ENCODE assay signal across 8 mouse cellular contexts in the genomic region with DNA sequence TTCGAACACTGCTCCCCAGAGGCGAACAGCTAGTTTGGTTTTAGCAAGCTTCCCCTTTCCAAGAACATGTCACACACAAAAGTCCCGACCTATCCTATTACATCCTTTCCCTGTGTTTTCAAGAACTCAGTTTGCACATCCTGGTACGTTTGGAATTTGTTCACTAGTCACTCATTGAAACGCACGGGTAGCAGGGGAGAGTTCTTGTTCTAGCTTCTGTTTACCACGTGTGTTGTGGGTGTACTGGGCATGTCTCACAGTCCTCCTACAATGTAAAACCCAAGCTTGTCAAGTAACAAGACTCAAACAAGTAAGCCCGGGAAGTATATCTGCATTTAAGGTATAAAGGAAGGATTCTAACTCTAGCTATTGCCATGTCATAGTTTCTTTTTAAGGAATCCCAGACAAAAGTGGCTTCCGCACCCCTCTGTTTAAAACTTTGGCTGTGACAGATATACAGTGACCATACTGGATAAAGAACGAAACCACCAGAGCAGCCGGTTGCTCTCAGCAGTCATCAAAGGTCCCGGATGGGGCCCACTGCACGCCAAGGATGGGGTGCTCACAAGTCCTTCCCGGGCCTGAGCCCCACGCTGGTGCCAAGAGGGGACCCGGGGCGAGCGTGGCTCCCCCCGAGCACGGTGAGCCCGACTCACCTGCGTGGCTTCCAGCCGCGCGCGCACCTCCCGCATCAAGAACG. TPM values are rescaled to one million over a fixed set of nuclear protein-coding genes. Genes with fewer than 3 reads are reported as not detected.
DNase-seq lines count a peak whose midpoint lies in the region; ATAC-seq and TF ChIP-seq lines count a peak whose summit lies in the region.

No protein-coding gene starts in this region.

- no peak for TF ChIP-seq CTCF in brain, embryonic 14.5 days (IDR thresholded peaks at IDR 0.05; ENCODE audit: borderline replicate concordance, extremely low read depth, insufficient read depth, insufficient read length)
- TF ChIP-seq CTCF in hindbrain, postnatal 0 days (IDR thresholded peaks at IDR 0.05; ENCODE audit: low read depth) = no peak

- H3K9ac ChIP-seq in forebrain, embryonic 11.5 days (ENCODE audit: low read length) = peak overlapping the region; percentile 95
- peak overlapping the region; percentile 82 for H3K9ac ChIP-seq in hindbrain, postnatal 0 days (replicated peaks; ENCODE audit: low read length)
- H3K9ac ChIP-seq in limb, embryonic 12.5 days (replicated peaks) = peak overlapping the region; percentile 90
- peak overlapping the region; percentile 95 for H3K9ac ChIP-seq in midbrain, embryonic 16.5 days (ENCODE audit: low read depth, low read length)

- WGBS in forebrain, embryonic 11.5 days = 19% methylated on average over 28 of the region's 28 CpGs
- 15% methylated on average over 28 of the region's 28 CpGs for WGBS in hindbrain, postnatal 0 days
- WGBS in limb, embryonic 12.5 days = 16% methylated on average over 28 of the region's 28 CpGs
- WGBS in midbrain, embryonic 16.5 days = 15% methylated on average over 28 of the region's 28 CpGs

- no peak for TF ChIP-seq POLR2A in brain, embryonic 14.5 days (IDR thresholded peaks at IDR 0.05; ENCODE audit: borderline replicate concordance, extremely low read depth, insufficient read depth, insufficient read length, poor library complexity, severe bottlenecking)

- no peaks in the 10 kb centered on the region for H3K27me3 ChIP-seq in forebrain, embryonic 11.5 days (ENCODE audit: control insufficient read depth, insufficient read depth, low read length)
- H3K27me3 ChIP-seq in hindbrain, postnatal 0 days (ENCODE audit: insufficient read depth, low read length) = no peaks in the 10 kb centered on the region
- H3K27me3 ChIP-seq in limb, embryonic 12.5 days = no peaks in the 10 kb centered on the region
- no peaks in the 10 kb centered on the region for H3K27me3 ChIP-seq in midbrain, embryonic 16.5 days (ENCODE audit: control insufficient read depth, insufficient read depth, low read depth, low read length)

- no peaks in the 10 kb centered on the region for H3K4me1 ChIP-seq in forebrain, embryonic 11.5 days (replicated peaks; ENCODE audit: control insufficient read depth, insufficient read depth, low read length)
- no peaks in the 10 kb centered on the region; the same call in 1 of the 2 replicates for H3K4me1 ChIP-seq in hindbrain, postnatal 0 days (ENCODE audit: insufficient read depth, low read length)
- peaks cover 6% of the 10 kb centered on the region; the same call in 1 of the 2 replicates for H3K4me1 ChIP-seq in limb, embryonic 12.5 days (replicated peaks)
- no peaks in the 10 kb centered on the region; the same call in 1 of the 2 replicates for H3K4me1 ChIP-seq in midbrain, embryonic 16.5 days (ENCODE audit: control insufficient read depth, insufficient read depth, low read length)

- peak; percentile 40 to 42 for DNase-seq in right cerebral cortex, adult 2 months (ENCODE audit: low spot score in 2 of 2)
- no peak for DNase-seq in right cerebral cortex, postnatal 14 days
- peak; percentile 54 for DNase-seq in brain, embryonic 14.5 days (ENCODE audit: low read depth)
- no peak for DNase-seq in forebrain, embryonic 11.5 days (ENCODE audit: low spot score)
- no peak for DNase-seq in hindbrain, postnatal 0 days (ENCODE audit: low spot score)
- no peak for DNase-seq in ovary, adult 18-20 months (ENCODE audit: low spot score)

- H3K27ac ChIP-seq in forebrain, embryonic 11.5 days (ENCODE audit: low read depth, low read length) = peak overlapping the region; percentile 25; the same call in 1 of the 2 replicates
- H3K27ac ChIP-seq in hindbrain, postnatal 0 days = peak overlapping the region; percentile 81
- H3K27ac ChIP-seq in limb, embryonic 12.5 days = peak overlapping the region; percentile 66
- peak overlapping the region; percentile 80 for H3K27ac ChIP-seq in midbrain, embryonic 16.5 days (ENCODE audit: low read length)

- H3K4me3 ChIP-seq in forebrain, embryonic 11.5 days (ENCODE audit: low read depth, low read length) = peak overlapping the region; percentile 81
- H3K4me3 ChIP-seq in hindbrain, postnatal 0 days (ENCODE audit: low read length) = peak overlapping the region; percentile 84
- H3K4me3 ChIP-seq in limb, embryonic 12.5 days (replicated peaks) = peak overlapping the region; percentile 83
- peak overlapping the region; percentile 94 for H3K4me3 ChIP-seq in midbrain, embryonic 16.5 days (ENCODE audit: low read depth, low read length)

- ATAC-seq in forebrain, embryonic 11.5 days (replicated peaks; ENCODE audit: low FRiP score) = peak; percentile 90
- peak; percentile 90 for ATAC-seq in hindbrain, postnatal 0 days
- ATAC-seq in limb, embryonic 12.5 days (ENCODE audit: insufficient number of reproducible peaks, insufficient read depth, low FRiP score, low TSS enrichment, low read depth) = peak; percentile 84
- peak; percentile 85 for ATAC-seq in midbrain, embryonic 16.5 days

- no peaks in the 10 kb centered on the region for H3K9me3 ChIP-seq in forebrain, embryonic 11.5 days (ENCODE audit: control insufficient read depth, low read length)
- H3K9me3 ChIP-seq in hindbrain, postnatal 0 days (ENCODE audit: low read length) = no peaks in the 10 kb centered on the region
- no peaks in the 10 kb centered on the region for H3K9me3 ChIP-seq in limb, embryonic 12.5 days
- H3K9me3 ChIP-seq in midbrain, embryonic 16.5 days (replicated peaks; ENCODE audit: control insufficient read depth, low read length, poor library complexity, severe bottlenecking) = no peaks in the 10 kb centered on the region

- H3K36me3 ChIP-seq in forebrain, embryonic 11.5 days (ENCODE audit: control insufficient read depth, insufficient read depth, low read length) = no peaks in the 10 kb centered on the region
- no peaks in the 10 kb centered on the region for H3K36me3 ChIP-seq in hindbrain, postnatal 0 days (ENCODE audit: insufficient read depth, low read length)
- peaks cover 24% of the 10 kb centered on the region for H3K36me3 ChIP-seq in limb, embryonic 12.5 days
- H3K36me3 ChIP-seq in midbrain, embryonic 16.5 days (ENCODE audit: control insufficient read depth, insufficient read depth, low read length) = no peaks in the 10 kb centered on the region

- peak overlapping the region; percentile 61 for H3K4me2 ChIP-seq in forebrain, embryonic 11.5 days (ENCODE audit: low read depth, low read length, severe bottlenecking)
- peak overlapping the region; percentile 70 for H3K4me2 ChIP-seq in hindbrain, postnatal 0 days (ENCODE audit: low read depth, low read length)
- peak overlapping the region; percentile 61 for H3K4me2 ChIP-seq in limb, embryonic 12.5 days
- H3K4me2 ChIP-seq in midbrain, embryonic 16.5 days (ENCODE audit: low read length) = peak overlapping the region; percentile 73

RNA-seq across cellular contexts. Expression of gene Thumpd2, which starts 0.5 kb away (rescaled TPM):
- 3.6 and 4.1 TPM in 2 replicates for polyA plus RNA-seq in brain, embryonic 14.5 days (2012; rRNA removed)
- 15.4 and 17.5 TPM in 2 replicates for polyA plus RNA-seq in forebrain, embryonic 11.5 days (2014; fragmentation: Nextera tagmentation; extraction: Ambion mirVana)
- 1.8 and 6.6 TPM in 2 replicates for total RNA-seq in hindbrain, postnatal 0 days (2014; rRNA removed)
- polyA plus RNA-seq in hindbrain, postnatal 0 days (2015; fragmentation: Nextera tagmentation; extraction: Ambion mirVana) = 6.0 and 7.9 TPM in 2 replicates
- polyA plus RNA-seq in limb, embryonic 12.5 days (2016; fragmentation: Nextera tagmentation; extraction: Ambion mirVana) = 17.0 and 18.2 TPM in 2 replicates
- 6.9 and 7.2 TPM in 2 replicates for polyA plus RNA-seq in midbrain, embryonic 16.5 days (2015; fragmentation: Nextera tagmentation; extraction: Ambion mirVana)

Comparison
In these comparisons a context has a peak if more than half of its experiments do, and no peak if none do; other contexts are left out.
1. DNase-seq: peak in right cerebral cortex, adult 2 months (2 of 2) and brain, embryonic 14.5 days (single experiment); none in right cerebral cortex, postnatal 14 days (single experiment), forebrain, embryonic 11.5 days (single experiment), hindbrain, postnatal 0 days (single experiment) and ovary, adult 18-20 months (single experiment).
2. H3K27ac ChIP-seq: peak in every context shown above with its lines; median percentile 81 in hindbrain, postnatal 0 days; 80 in midbrain, embryonic 16.5 days; 66 in limb, embryonic 12.5 days; 25 in forebrain, embryonic 11.5 days.
3. Peak in every context shown above with its lines, with median percentiles within 50 percentile points of each other: ATAC-seq, H3K4me2 ChIP-seq, H3K4me3 ChIP-seq and H3K9ac ChIP-seq.